Mouse (Mus musculus) megakaryocyte, adult 5-6 weeks (primary cell): ENCODE results near the gene Slc25a43. TPM values are rescaled to one million over a fixed set of nuclear protein-coding genes. Genes with fewer than 3 reads are reported as not detected.

Experiments
- ATAC-seq: 2 replicates; pipeline ENCODE4 v1.8.0; 2016; ENCODE audit warnings: mild to moderate bottlenecking, inconsistent platforms; ENCODE audit not compliant: poor library complexity, severe bottlenecking
- total RNA-seq, 2 experiments: library from RNA; stranded (forward) in 1 of 2; stranded (reverse) in 1 of 2; fragments of 153-499, 151-499 nt in 1 of 2; fragments of 221-1000, 200-1000 nt in 1 of 2; gene quantifications; 2 replicates each; pipeline versions ENCODE4 v1.2.3 to v1.2.4; 2015 to 2017

The Slc25a43 gene
- total RNA-seq (2015) (2.3 and 3.9 TPM in 2 replicates), total RNA-seq (2017) (1.3 and 1.8 TPM in 2 replicates)

DNA sequence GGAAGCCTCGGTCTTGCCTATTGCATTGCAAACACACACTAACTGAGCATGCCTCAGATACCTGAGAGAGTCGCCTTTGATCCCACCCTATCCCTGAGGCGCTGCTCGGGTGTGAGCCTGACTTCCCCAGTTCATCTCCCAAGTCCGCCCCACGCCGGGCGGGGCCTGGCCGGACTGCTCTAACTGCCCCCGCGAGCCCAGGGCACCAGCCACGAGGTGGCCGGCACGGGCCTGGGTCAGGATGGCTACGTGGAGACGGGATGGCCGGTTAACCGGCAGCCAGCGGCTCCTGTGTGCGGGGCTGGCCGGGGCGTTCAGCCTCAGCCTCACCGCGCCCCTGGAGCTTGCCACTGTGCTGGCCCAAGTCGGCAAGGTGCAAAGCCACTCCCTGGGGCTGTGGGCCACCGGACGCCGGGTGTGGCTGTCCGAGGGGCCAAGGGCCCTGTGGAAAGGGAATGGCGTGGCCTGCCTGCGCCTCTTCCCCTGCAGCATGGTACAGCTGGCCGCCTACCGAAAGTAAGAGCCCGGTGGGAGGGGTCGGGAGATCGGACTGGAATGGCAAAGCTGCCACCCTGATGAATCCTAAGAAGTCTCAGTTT lies at the start of gene Slc25a43:
Gene Slc25a43, plus strand, starts transcription at position 157 of the 599 bp plus-strand sequence.
- peak; percentile 40 for ATAC-seq

- no peak for ATAC-seq
Measured at GRCm38 (mm10) chrX:36740124-36740951, 3.1 kb upstream of the Slc25a43 start.

DNA sequence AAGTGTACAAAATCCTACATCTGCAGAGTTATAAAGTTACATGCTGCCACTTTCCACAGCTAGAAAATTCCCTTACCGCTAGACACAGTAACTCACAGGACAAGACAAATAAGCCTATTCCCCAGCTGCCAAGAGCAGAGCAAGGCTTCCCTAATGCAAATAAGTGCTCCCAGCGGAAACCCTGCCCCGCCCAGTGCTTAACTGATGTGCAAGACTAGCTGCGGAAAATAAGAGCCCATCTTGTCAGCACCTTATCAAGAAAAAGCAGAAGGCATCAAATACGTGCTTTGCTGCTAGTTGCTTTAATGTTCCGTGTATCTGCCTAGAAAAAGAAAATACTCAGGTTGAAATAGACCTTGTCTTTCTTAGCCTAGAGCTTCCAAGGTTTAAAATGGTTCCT lies 2.2 kb upstream of the Slc25a43 start:
- ATAC-seq: no peak

DNA sequence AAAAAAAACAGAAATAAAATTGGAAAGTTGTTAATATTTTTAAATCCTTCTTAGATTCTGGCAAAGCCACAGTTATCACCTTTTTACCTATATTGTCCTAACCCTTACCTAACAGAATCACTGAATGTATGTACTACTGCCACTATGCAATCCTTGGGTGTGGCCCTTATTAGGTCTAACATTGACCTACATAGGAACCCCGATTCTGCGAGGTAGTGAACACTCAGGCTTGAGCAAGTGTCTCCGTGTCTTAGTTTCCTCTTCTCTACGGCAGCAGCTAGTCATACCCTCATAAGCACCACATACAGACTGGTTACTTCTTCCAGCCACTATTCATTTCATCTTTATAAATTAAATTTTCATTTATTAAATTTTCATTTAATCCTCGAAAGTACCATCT lies 715 bp upstream of the Slc25a43 start:
- no peak for ATAC-seq

DNA sequence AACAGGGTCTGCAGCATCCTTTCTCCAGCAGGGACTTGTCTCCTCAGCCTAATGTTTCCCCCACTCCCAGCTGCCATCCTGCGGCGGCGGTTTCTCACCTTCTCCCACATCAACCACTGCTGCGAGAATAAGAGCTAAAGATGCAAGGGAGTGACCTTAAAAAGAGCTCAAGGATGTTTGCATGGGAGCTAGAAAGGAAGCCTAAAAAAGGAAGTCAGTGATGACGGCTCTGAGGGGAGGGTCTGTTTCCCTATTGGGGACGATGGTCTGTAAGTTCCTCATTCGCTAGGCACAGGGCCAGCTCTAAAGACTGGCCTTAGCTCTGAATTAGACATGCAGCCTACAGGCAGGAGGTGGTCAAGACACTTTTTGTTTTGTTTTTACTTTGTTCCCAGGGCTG lies 1.3 kb downstream of the Slc25a43 start:
- peak; percentile 94 for ATAC-seq

DNA sequence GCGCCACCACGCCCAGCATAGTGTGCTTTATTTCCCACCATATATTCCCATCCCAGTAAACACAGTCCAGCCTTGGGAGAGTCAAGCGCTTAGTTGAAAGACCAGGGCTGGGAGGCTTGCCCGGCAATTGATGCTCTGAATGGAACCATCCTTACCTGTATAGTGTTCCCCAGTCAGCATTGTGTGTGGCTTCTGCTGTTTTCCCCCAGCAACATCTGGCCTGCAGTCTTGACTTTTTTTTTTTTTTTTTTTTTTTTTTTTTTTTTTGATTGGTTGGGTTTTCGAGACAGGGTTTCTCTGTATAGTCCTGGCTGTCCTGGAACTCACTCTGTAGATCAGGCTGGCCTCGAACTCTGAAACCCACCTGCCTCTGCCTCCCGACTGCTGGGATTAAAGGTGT lies 1.9 kb downstream of the Slc25a43 start:
- ATAC-seq: no peak

GRCm38 (mm10) chrX:36746789-36747188 lies 3.3 kb downstream of the Slc25a43 start:
- ATAC-seq: no peak

- ATAC-seq: no peak
Measured at GRCm38 (mm10) chrX:36748573-36748972, 5.1 kb downstream of the Slc25a43 start.

GRCm38 (mm10) chrX:36749281-36749785 lies 5.9 kb downstream of the Slc25a43 start:
- no peak for ATAC-seq

- no peak for ATAC-seq
Measured at GRCm38 (mm10) chrX:36750591-36750990, 7.1 kb downstream of the Slc25a43 start.

DNA sequence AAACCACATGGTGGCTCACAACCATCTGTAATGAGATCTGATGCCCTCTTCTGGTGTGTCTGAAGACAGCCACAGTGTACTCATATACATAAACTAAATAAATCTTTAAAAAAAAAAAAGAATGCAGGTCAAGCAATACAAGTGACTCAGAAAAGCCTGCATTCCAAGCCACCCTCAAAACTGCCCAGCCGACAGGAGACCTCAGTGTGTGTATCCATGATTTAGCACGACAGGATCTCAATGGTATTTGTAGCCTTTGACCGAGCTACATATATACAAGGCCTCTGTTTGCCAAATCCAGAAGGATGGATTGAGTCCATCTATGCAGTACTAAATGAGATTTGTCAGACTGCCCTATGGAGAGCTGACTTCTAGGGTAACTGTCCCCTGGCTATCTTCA lies 9.1 kb downstream of the Slc25a43 start:
- ATAC-seq: no peak

DNA sequence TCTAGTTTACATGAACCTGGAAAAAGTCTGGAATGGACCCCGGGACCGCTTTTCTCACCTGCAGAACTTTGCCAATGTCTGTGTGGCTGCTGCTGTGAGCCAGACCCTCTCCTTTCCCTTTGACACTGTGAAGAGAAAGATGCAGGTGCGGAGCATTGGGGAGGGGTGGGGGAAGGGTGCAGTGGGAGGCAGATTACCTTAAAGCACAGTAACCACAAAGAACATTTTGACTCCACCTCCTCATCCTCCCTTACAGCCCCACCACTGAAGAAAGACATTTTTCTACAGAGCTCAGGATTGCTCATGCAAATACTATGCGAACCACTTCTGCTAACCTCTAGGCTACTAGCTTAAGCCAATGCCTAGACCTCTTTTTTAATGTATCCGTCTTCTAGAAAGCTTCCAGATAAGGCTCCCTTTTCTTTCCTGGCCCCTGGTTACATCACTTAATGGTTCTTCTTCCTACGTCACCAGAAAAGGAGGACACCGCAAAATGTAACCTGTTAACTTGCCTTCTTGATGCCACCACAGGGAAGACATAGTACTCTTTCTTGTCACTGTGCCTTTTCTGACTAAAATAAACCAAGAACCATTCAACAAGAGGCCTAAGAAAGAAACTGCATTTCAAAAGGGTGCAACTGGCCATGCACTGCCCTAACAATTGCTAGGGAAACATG lies 14.5 kb downstream of the Slc25a43 start:
- no peak for ATAC-seq

DNA sequence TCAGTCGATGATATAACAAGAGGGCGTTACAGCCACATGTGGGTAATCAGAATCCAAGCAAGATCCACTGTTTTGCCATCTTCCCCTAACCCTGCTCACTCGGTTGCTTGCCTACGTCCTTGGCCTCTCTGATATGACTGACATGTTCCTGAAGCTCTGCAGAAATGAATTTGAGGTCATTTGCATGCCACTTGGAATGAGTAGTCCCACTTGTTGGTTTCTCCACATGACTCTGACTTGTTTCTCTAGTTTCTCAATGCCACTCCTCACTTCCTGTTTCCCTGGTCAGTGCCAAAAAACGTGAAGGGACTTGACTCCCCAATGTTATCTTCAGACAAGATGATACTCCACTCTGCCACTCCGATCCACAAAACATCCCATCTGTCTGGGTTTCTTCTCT lies 15.1 kb downstream of the Slc25a43 start:
- peak; percentile 70 for ATAC-seq

DNA sequence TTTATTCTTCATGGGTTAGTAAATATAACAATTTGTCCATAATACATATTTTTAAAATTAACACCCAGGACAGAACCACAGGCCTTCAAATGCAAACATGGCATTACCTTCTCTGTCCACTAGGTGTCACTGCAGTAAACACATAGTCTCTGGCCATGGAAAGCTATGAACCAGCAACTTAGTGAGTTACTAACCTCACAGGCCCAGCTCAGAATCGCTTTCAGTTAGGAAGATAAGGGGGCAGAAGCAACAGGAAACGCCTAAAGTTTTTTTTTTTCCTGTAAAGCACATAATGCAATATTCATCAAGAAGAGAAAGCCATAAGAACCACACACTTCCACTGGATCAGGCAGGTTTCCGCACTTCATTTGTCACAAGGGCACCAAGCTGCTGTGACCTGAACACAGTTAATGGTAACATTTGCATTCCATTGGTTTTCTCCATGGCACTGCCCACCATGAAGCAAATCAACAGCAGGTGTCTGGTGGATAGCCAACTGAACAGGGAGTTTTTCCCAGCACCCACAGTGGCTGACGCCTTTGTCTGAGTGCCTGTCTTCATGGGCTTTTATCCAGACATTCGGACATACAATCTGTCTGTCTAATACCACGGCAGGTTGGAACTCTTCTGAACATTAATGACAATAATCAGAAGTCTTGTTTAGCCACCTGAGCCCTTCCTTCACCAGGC lies 17.6 kb downstream of the Slc25a43 start:
- ATAC-seq: peak; percentile 89

GRCm38 (mm10) chrX:36762289-36762688 lies 18.8 kb downstream of the Slc25a43 start:
- no peak for ATAC-seq

DNA sequence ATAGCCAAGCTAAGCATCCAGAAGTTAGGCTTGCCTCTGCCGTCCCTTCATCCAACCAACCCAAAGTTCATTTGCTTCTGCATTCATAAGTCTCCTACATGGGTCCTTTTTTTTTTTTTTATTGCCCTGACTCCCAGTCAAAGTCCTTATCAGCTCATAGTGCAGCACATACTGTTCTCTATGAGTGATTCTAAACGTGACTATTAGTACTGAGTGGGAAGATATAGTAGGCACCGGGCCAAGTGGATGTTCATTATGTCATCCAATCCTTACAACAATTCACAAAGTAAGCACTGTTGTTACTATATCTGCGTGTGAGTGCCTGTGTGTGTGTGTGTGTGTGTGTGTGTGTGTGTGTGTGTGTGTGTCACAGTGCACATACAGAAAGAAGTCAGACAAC lies 19.4 kb downstream of the Slc25a43 start:
- no peak for ATAC-seq

- ATAC-seq: no peak
Measured at GRCm38 (mm10) chrX:36763298-36763933, 20.0 kb downstream of the Slc25a43 start.

- no peak for ATAC-seq
Measured at GRCm38 (mm10) chrX:36763934-36764317, 20.5 kb downstream of the Slc25a43 start.

DNA sequence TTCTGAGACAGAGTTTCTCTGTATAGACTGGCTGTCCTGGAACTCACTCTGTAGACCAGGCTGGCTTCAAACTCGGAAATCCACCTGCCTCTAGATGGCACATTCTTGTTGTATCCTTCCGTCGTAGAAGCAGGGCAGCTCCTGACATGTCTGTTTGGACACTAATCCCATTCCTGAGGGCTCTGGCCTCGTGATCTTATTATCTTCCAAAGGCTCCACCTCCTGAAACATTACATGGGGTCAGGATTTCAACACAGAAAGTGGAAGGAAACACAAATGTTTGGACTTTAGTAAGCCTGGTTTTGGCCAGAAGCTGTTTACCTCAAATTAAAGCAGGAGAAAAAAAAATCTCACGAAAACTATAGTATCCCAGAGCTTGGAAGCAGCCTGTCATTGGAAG lies 23.9 kb downstream of the Slc25a43 start:
- no peak for ATAC-seq

DNA sequence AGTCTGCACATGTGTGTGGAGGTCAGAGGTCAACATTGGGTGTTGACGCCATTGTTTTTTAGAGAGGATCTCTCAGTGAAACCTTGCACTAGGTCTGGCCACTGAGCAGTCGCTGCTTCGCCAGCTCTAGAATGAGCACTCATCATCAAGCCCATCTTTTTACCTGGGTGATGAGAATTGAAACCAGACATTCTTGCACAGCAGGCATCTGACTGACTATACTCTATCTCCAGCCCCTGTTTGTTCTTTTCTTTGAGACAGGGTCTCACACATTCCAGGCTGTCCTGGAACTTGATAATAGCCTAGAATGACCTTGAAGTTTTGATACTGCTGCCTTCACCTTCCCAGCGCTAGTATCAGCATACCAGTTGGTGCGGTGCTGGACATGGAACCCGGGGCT lies 29.1 kb downstream of the Slc25a43 start:
- no peak for ATAC-seq

- ATAC-seq: no peak
Measured at GRCm38 (mm10) chrX:36775520-36775919, 32.1 kb downstream of the Slc25a43 start.
